Mouse (Mus musculus) layer of hippocampus, adult 8-10 months (tissue): ENCODE measurements around the gene Kif5c. TPM values are rescaled to one million over a fixed set of nuclear protein-coding genes. Genes with fewer than 3 reads are reported as not detected.

Source experiments
- DNase-seq, 2 experiments: peaks; one replicate each; pipeline ENCODE4 v3.0.0; 2022; ENCODE audit warnings: low spot score in 2 of 2
- total RNA-seq, 4 experiments: library from RNA; stranded (reverse); gene quantifications; 2 replicates each; pipeline ENCODE4 v1.2.4; 2022

The Kif5c gene
- total RNA-seq, 4 experiments from 2014 or later: 460 to 483 (median 462) TPM

GRCm38 (mm10) chr2:49661872-49662271 lies 42.8 kb downstream of the Kif5c start:
- no peak for DNase-seq

DNA sequence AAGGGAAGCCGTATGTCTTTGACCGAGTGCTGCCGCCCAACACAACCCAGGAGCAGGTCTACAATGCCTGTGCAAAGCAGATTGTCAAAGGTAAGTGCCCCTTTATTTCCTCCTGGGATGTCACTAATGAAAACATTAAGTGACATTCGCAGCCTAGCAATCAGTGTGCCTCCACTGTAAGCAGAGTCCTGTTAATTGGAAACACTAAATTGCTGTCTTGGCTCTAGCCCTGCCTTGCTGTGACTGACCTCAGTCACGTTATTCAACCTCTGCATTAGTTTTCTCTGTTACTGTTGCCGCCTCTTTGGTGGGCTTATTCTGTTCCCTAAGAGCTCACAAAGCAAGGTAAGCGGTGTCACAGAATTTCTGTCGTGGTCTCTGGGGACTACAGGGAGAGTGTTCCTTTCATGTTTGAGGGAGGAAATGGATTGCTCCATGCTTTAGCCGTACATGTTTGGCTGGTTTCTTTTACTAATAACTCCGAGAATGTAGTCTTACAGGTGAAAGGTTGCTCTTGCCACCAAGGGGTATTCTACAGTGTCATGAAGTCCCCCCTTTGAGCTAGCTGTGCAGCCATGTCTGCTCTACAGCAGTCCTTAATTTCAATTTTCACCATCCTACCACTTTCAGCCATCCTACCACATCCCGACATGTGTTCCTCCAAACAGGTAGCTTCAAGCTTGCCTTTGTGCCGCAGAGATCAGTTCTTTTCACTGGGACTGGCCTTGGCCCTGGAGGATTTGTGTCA lies 52.8 kb downstream of the Kif5c start:
- no peak for DNase-seq

DNA sequence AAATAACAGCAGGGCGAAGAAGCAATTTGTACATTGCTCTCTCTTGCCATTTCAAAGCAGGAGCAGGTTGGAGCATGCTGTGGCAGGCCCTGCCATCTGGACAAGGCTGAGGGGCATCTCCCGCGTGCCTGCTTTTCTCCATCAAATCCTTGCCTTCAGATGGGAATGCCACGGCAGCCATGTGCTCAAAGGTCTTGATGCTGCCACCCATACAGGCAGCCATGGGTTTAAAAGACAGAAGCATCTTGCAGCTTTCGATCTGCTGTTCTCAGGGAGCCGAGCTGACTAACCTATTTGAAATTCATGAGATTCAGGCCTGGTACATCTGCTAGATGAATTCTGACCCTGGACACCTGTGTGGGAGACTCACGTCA lies 53.4 kb downstream of the Kif5c start:
- DNase-seq: no peak

GRCm38 (mm10) chr2:49676020-49676419 lies 56.9 kb downstream of the Kif5c start:
- no peak for DNase-seq

GRCm38 (mm10) chr2:49678386-49678785 lies 59.3 kb downstream of the Kif5c start:
- no peak for DNase-seq

GRCm38 (mm10) chr2:49679135-49679964 lies 60.3 kb downstream of the Kif5c start:
- DNase-seq: no peak

GRCm38 (mm10) chr2:49682754-49683153 lies 63.7 kb downstream of the Kif5c start:
- no peak for DNase-seq

GRCm38 (mm10) chr2:49684808-49685207 lies 65.7 kb downstream of the Kif5c start:
- no peak for DNase-seq

DNA sequence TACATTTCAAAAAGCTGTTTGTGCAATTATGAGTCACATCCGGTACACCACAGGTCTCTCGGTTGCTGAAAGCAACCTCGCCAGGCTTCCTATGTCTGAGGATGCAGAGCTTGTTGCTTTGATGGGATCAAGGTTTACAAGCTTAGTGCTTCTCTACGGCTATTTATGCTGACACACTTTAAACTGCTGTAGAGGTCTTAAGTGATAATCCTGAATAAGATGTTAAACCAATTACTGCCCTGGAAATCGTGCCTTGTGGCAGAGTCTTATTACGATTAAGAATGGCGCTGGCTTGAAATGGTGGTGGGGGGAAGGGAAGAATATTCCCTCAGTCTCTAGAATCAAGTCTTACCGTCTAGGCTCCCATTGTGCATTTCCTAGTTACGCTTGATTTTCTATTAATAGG lies 71.3 kb downstream of the Kif5c start:
- no peak for DNase-seq

DNA sequence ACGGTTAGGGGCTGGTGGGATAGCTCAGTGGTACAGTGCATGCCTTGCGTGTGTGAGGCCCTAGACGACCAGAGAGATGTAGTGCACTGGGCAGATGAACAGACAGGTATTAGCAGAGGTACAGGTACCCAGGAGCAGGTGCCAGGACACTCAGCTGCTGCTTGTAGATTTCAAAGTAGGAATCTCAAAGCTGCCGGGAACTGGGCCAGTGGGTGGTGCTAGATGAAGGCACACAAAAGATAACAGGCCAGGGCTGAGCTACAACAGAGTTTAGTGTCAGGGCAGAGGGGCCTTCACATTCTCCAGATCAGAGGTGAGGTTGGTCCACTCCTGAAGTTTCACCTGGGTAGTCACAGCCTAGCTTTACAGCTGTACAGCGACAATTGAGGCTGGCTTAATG lies 72.3 kb downstream of the Kif5c start:
- no peak for DNase-seq

DNA sequence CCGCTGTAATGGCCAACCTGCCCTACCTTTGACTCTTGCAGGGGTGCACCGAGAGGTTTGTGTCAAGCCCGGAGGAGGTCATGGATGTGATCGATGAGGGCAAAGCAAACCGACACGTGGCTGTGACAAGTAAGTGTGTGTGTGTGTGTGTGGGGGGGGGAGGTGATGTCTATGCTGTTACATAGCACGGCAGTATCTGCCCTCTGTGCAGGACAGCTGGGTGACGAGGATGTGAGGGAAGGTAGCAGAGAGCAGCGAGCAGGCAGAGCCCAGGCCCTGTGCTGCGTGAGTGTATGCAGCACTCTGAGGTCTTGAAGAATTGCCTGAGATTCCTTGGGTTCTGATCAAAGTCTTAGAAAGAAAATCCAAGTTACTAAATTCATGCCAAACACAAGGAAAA lies 75.6 kb downstream of the Kif5c start:
- no peak for DNase-seq

GRCm38 (mm10) chr2:49695461-49695860 lies 76.4 kb downstream of the Kif5c start:
- DNase-seq: no peak

- DNase-seq: no peak
Measured at GRCm38 (mm10) chr2:49698851-49699250, 79.8 kb downstream of the Kif5c start.

DNA sequence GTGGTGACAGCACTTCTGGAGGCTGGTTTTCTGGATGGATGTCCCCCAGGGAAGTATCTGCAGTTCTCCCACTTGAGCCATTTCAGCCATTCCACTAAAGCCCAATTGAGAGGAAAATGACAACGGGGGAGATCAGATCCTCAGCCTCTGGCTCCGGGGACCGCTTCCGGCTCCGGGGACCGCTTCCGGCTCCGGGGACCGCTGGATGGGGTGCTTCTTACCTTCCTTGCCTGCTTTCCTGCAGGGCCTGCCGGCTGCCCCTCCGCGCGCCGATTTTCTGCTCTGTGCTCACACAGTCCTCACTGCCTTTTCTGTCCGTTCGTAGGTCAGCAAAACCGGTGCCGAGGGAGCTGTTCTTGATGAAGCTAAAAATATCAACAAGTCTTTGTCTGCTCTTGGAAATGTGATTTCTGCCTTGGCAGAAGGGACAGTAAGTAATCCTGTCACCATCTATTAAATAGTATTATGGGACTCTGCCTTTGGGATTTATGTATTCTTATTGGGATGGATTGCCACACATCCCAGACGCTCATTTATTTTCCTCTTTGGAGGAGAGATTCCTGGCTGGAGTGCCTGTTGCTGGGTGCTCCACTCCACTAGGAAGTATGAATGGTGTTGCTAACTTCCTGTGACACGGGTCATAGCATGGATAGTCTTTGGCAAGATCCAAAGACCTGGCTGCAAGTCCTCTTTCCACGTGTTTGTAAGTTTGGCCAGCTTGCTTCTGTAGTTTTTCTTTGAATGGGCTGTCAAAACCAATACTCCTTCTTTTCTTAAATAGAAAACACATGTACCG lies 81.3 kb downstream of the Kif5c start:
- DNase-seq: no peak

DNA sequence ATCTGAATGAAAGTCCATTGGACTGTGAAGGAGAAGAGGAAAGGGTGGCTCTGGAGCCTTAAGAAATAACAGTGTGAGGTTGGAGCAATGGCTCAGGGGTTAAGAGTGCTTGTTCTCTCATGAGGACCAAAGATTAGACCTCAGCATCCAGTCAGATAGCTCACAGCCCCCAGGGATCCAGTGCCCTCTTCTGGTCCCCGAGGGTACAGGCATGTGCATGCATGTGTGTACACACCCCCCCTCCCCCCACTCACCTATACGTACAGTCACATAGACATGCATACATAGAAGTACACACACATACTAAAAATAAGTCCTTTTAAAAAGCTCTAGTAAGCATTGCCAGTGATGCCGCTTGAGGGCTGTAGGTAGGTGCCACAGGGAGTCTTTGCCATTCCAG lies 91.1 kb downstream of the Kif5c start:
- no peak for DNase-seq

DNA sequence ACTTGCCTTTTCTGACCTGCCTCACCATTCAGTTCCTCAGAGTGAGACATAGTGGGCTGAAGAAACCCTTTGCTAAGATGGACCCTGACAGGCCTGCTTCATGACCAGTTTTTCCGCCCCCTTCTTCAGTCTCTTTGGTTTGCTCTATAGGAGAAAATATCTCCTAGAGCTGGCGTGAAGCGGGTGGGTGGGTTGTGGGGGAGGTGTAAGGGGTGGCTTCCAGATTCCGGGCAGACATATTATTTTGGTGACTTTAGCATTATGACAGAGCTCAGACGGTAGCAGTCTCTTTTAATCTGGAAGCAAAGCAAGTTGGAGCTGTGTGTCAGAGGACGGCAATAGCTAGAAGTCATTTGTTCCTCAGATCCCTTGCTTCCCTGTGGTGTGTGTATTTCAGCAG lies 92.6 kb downstream of the Kif5c start:
- DNase-seq: no peak

DNA sequence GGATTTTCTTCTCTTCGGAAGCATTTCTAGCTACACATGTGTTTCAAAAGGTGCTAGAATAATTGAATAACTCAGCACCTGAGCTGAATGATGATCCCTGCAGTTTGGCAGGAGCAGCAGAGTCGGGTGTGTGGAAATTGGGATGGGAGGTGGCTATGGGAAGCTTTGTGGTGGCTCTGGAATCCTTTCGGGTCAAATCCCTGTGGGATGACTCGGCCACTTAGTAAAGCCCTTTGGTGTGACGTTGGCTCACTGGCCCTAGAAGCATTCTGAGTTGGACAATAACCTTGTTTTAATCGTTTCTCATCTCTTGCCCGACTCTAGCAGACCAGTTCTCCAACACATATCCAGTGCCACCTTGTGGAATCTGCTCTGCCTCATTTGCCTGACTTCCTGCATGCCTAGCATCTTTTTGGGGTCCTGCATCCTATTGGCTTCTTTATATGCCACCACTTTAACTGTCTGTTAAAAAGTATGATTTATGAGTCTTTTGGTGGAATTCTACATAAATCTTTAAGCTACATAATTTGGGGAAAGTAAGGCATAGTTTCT lies 93.3 kb downstream of the Kif5c start:
- DNase-seq: no peak

- no peak for DNase-seq
Measured at GRCm38 (mm10) chr2:49716490-49716889, 97.4 kb downstream of the Kif5c start.

- DNase-seq: no peak
Measured at GRCm38 (mm10) chr2:49717437-49718116, 98.5 kb downstream of the Kif5c start.

GRCm38 (mm10) chr2:49718492-49718891 lies 99.4 kb downstream of the Kif5c start:
- DNase-seq: no peak
